Mouse (Mus musculus) right cerebral cortex, adult 18-20 months (tissue): ENCODE measurements at regions not wholly inside any gene's neighbourhood (a gene's known extent, or its start where the extent isn't known, plus 50 kb on each side); places are given as distances from the start of the nearest gene placed in this dataset.

Experiments
- DNase-seq: peaks from one replicate; pipeline ENCODE4 v3.0.0; 2022; ENCODE audit warnings: mixed read lengths

GRCm38 (mm10) chr7:95460889-95461288 is 710.2 kb upstream of the Tenm4 start:
- DNase-seq: no peak

- DNase-seq: no peak
These were observed 705.5 kb upstream of the Tenm4 start for GRCm38 (mm10) chr7:95465506-95465905.

DNA sequence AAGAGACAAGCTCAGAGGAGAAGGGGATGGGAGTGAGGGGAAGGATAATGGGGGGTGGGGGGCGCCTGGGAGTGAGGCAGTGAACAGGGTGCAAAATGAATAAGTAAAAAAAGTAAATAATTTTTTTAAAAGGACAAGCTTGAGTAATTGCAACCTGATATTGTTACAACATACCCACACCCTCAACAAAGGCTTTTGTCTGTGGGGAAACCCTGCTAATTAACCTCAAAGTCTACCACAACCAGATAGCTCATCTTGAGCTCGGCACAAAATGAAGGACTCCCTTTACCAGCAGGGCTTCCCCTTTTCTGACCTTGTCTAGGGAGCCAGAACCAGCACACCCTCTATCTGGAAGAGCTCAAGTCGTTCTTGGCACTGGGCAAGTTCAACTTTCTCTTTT is 704.0 kb upstream of the Tenm4 start:
- no peak for DNase-seq

DNA sequence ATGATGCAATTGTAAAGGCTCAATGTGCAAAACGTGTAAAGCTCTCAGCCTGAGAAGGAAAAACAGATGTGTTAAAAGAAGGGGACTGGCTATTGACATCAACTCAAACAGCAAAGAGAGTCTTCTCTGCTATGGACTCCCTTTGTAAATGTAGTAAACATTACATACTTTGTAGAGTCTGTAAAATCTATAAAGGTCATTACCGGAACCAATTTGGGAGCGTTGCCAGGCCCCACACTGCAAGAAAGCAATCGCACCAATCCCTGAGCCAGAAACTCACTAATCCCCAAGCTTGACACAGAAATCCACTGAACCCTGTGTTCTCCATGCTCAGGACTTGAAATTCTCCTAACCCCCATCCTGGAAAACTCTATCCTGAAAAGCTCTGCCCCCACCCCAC is 697.2 kb upstream of the Tenm4 start:
- DNase-seq: no peak

DNA sequence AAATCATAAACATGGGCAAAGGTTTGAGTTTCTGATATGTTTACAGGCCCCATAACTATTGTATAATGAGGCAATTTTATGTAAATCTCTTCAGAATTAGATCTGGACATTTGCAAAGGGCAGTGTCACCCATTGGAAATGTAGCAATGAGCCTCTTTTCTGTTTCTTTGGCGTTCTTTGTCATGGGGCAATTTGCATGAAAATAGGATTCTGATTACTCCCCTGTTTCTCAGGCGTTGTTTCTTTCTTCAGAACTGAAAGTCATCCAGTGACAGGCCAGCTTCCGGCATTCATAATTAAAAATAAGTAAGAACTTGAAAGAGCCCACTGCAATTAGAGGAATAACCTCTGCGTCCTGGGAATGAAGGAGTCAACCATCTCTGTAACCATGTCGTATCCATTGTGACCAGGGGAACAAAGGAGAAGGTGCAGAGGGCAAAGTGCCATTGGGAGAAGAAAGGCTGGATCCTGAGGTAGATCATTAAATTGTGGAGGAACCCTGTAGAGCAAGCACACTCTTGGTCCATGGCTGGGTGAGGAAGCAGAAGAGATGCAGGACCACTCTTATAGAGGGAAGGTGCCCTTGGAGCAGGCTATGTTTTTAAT is 690.8 kb upstream of the Tenm4 start:
- no peak for DNase-seq

DNA sequence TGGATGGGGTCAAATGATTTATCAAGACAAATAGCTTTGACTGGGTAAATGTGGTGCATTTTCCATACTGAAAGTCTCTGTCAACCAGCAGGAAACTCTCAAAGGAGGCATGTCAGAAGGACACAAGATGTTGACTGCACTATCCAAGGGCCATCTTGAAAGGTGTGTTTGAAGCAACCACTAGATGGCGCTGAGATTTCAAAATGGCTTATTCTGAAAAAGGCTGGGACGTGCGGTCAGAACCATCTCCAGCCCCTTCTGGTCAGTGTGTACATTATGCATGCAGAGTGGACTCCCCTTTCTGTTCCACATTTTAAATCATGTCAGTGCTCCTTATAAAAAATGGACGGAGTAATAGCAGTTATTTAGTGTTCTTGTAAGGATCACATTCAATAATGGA is 681.4 kb upstream of the Tenm4 start:
- peak; percentile 51 for DNase-seq

DNA sequence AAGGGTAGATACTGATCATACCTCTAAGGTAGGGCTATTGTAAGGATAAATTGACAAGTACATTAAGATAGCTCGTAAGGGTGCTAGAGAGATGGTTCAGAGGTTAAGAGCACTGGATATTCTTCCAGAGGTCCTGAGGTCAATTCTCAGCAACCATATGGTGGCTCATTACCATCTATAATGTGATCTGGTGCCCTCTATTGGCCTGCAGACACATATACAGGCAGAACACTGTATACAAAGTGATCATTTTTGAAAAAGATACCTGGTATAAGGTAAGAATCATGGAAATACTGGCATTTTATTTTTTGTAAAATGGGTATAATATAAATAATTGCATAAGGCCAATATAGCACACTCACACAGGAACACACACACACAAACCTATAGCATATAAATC is 676.3 kb upstream of the Tenm4 start:
- DNase-seq: no peak

- no peak for DNase-seq
These were observed 668.1 kb upstream of the Tenm4 start for GRCm38 (mm10) chr7:95502959-95503358.

DNA sequence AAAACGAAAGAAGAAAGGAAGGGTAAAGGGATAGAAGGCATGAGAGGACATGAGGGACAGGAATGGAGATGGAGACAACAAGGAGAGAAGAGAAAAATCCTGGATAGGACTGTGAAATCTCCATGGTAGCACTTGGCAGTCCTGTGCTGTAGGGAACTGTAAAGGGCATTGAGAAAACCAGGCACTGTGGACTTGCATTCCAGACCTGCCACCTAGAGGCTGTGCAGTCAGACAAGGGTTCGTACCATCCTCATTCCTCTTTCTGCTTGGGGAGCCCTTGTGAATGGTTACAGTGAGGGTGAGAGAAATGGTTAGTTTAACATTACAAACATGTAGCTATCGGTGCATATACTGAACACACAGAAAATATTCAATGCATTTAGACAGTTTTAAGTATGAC is 623.8 kb upstream of the Tenm4 start:
- no peak for DNase-seq

- no peak for DNase-seq
These were observed 620.9 kb upstream of the Tenm4 start for GRCm38 (mm10) chr7:95550099-95550498.

- DNase-seq: no peak
These were observed 619.2 kb upstream of the Tenm4 start for GRCm38 (mm10) chr7:95551798-95552387.

DNA sequence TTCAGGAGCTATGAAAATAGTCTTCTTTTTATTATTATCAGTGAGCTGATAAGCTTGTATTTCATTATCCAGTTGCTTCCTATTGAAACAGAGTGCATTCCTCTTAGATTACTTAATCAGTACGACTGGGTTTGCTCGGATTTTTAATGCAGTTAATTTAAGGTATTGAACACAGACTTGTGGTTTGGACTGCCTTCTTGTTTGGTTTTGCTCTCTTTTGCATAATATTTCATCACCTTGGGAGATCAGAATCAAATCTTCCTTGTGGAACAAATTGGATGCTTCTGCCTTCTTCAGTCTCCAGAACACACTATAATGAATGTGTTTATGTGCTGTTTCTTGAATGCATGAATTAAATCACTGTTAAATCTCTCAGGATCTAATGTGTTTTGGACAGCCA is 612.5 kb upstream of the Tenm4 start:
- DNase-seq: no peak

DNA sequence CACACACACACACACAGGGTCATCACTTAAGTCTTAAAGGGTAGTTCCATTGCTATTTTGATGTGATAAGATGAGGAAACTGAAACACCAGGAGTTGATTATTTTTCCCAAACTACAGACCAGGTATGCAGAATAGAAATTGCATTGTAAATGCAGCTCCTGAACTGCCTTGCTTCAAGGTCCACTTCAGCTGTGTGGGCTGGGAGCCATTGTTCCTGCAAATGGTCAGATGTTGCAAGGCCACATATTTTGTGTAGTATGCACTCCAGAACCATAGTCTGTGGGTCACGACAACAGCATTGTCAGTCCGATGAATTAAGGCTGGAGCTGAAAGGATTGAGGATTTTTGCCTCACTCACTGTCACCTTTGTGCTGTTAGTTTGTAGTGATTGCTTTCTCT is 592.4 kb upstream of the Tenm4 start:
- no peak for DNase-seq

- no peak for DNase-seq
These were observed 589.7 kb upstream of the Tenm4 start for GRCm38 (mm10) chr7:95581325-95581724.

GRCm38 (mm10) chr7:95598339-95598738 is 572.7 kb upstream of the Tenm4 start:
- DNase-seq: no peak

GRCm38 (mm10) chr7:95613736-95614135 is 557.3 kb upstream of the Tenm4 start:
- DNase-seq: no peak

DNA sequence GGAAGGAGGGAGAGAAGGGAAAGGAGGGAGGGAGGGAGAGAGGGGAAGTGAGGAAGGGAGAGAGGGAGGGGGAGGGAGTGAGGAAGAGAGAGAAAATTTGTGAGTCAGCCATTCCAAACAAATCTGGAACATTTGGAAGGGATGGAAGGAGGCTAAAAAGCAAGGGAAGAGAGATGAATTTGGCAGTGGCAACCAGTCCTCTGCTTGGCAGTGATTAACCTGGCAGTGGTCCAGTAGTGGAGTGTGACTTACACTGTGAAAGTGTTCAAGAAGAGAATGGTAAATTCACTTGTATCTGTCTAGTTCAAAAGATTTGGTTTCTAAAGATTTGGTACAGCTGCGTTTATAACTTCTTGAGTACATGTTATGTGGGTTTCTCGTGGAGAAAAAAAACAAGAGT is 553.7 kb upstream of the Tenm4 start:
- DNase-seq: peak; percentile 71

- DNase-seq: no peak
These were observed 552.9 kb upstream of the Tenm4 start for GRCm38 (mm10) chr7:95618170-95618569.

DNA sequence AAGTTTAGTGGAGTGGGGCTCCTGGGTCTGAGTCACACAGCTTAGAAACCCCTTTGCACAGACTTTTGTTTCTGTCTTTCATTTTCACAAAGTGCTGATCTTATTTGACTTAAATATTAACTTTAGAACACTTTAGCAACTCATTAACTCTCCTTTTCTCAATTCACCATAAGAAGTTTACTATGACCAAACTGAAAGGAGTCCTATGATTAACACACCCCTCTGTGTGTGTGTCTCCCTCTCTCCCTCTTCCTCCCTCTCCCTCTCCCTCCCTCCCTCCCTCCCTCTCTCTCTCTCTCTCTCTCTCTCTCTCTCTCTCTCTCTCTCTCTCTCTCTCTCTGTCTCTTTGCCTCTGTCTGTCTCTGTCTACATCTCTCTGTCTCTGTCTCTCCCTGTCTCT is 551.0 kb upstream of the Tenm4 start:
- DNase-seq: no peak

DNA sequence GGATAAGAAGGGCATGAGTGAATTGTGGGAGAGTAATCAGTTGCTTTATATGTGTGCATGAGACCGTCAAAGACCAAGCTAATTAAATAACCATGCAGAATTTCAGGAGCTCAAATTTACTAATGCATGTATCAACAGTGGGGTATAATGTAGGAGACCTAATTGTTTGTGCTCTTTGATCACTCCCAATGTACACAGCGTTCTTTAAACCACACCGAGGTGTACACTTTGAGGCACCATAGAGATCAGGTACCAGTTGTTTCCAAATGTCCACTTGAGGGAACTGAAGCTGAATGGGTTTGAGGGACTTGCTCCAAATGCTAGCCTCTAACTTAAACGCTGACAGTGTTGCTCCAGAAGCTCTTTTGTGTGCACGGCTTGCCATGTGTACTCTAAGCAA is 530.4 kb upstream of the Tenm4 start:
- no peak for DNase-seq

GRCm38 (mm10) chr7:95674319-95674718 is 496.7 kb upstream of the Tenm4 start:
- DNase-seq: no peak

DNA sequence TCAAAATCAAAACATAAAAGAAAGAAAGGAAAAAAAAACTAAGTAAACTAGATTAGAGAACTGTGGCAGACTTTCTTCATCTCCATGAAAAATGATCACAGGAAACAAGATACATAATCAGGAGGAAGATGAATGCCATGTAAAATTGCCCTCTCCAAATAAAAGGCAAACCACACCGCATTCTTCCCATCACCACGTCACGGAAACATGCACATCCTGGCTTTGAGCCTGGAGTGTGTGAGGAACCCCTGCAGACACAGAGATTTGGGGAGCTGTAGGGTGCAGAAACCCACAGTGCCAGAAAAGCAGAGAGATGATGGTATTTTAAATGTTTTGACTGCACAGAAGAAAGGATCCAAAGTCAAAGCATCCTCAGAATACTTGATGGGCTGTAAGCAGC is 488.5 kb upstream of the Tenm4 start:
- no peak for DNase-seq

GRCm38 (mm10) chr7:95687733-95688132 is 483.3 kb upstream of the Tenm4 start:
- DNase-seq: no peak

GRCm38 (mm10) chr7:95688151-95689146 is 482.6 kb upstream of the Tenm4 start:
- DNase-seq: no peak
